18 mouse cellular contexts compared by ENCODE assay signal in genomic region chr15:81666957-81667356, GRCm38 (mm10). TPM values are rescaled to one million over a fixed set of nuclear protein-coding genes. Genes with fewer than 3 reads are reported as not detected.
DNase-seq lines count a peak whose midpoint lies in the region; TF ChIP-seq lines count a peak whose summit lies in the region.
"Had no signal": no experiment of that assay in that cellular context is flagged by ENCODE, and none has a peak within 500 bp of the region (broad histone marks: within the 10 kb centered on the region; RNA-seq: fewer than 3 reads in every experiment).

No protein-coding gene starts in this region.

- peaks cover 2% of the 10 kb centered on the region; the same call in 1 of the 2 replicates for H3K4me1 ChIP-seq in kidney, adult 2 months (ENCODE audit: control insufficient read depth, insufficient read depth, low read length)

- H3K4me3 ChIP-seq in kidney, adult 2 months (ENCODE audit: insufficient read depth, low read depth, low read length), result no peak overlapping the region
- H3K4me3 ChIP-seq: embryonic facial prominence, embryonic 12.5 days; neural tube, embryonic 15.5 days had no signal

- TF ChIP-seq POLR2A in kidney, adult 2 months (IDR thresholded peaks at IDR 0.05; ENCODE audit: low read depth, low read length), result no peak

- no peak overlapping the region for H3K27ac ChIP-seq in kidney, adult 2 months (ENCODE audit: insufficient read depth, low read depth, low read length)
- H3K27ac ChIP-seq: embryonic facial prominence, embryonic 12.5 days; neural tube, embryonic 15.5 days had no signal

- 0 out of 2 replicates have a peak, but pooled peaks have one; percentile 13 for TF ChIP-seq CTCF in kidney, adult 2 months (conservative IDR thresholded peaks at IDR 0.05; ENCODE audit: insufficient read depth, insufficient read length, low read depth, low read length)

- no peak for DNase-seq in kidney, adult 2 months
- DNase-seq in kidney, adult 9 months, result no peak
- peak; percentile 26 for DNase-seq in thymus, postnatal 4 days
- DNase-seq in thymus, postnatal 36 days, result no peak
- peak; percentile 74 for DNase-seq in ZHBTc4 (ENCODE audit: low read depth, low spot score)
- no peak for DNase-seq in left cerebral cortex, adult 8-10 months (ENCODE audit: low spot score in 2 of 2)
- no peak for DNase-seq in urinary bladder, postnatal 4 days (ENCODE audit: low spot score in 2 of 2)
- DNase-seq: adrenal gland, postnatal 25 days; cerebellum, adult 11 months; cerebellum, postnatal 25 days; gastrocnemius, postnatal 36 days; heart, postnatal 36 days; kidney, postnatal 10 days; right cerebral cortex, adult 18-20 months; spleen, adult 18-20 months had no signal

- peaks cover 2% of the 10 kb centered on the region; the same call in 1 of the 2 replicates for H3K36me3 ChIP-seq in kidney, adult 2 months (ENCODE audit: control insufficient read depth, insufficient read depth, low read length)

- 90% methylated on average over 10 of the region's 10 CpGs for WGBS in kidney, adult 2 months

- H3K27me3 ChIP-seq in kidney, adult 2 months (replicated peaks; ENCODE audit: control insufficient read depth, insufficient read depth, low read length), result no peaks in the 10 kb centered on the region
- H3K27me3 ChIP-seq: embryonic facial prominence, embryonic 12.5 days; neural tube, embryonic 15.5 days had no signal

RNA-seq across cellular contexts. Expression of gene L3mbtl2, which starts 3.3 kb away (rescaled TPM):
- polyA plus RNA-seq in kidney, adult 2 months (2012; rRNA removed), result 14.2 and 14.7 TPM in 2 replicates
- 10 to 100 TPM; 39.8 to 45.8 (median 43.9) TPM for total RNA-seq in left cerebral cortex, adult 8-10 months (2022)

RNA-seq across cellular contexts. Expression of gene Chadl, which starts 30.1 kb away (rescaled TPM):
- polyA plus RNA-seq in kidney, adult 2 months (2012; rRNA removed), result 9.0 and 12.5 TPM in 2 replicates
- 10 to 100 TPM in 3 of 4 experiments, 1 to 10 TPM in 1; 9.7 to 14.7 (median 13.1) TPM for total RNA-seq in left cerebral cortex, adult 8-10 months (2022)
- polyA plus RNA-seq: G1E had no signal

Comparison
In these comparisons a context has a peak if more than half of its experiments do, and no peak if none do; other contexts are left out.
1. DNase-seq: peak in thymus, postnatal 4 days (single experiment) and ZHBTc4 (single experiment); none in kidney, adult 2 months (single experiment), kidney, adult 9 months (single experiment), thymus, postnatal 36 days (0 of 2), left cerebral cortex, adult 8-10 months (0 of 2) and urinary bladder, postnatal 4 days (0 of 2).